Mouse (Mus musculus) adrenal gland, adult 8-10 months (tissue): ENCODE measurements around the gene Stxbp4. TPM values are rescaled to one million over a fixed set of nuclear protein-coding genes. Genes with fewer than 3 reads are reported as not detected.

Experiments
- DNase-seq: peaks from one replicate; pipeline ENCODE4 v3.0.0; 2022
- total RNA-seq, 4 experiments: library from RNA; stranded (reverse); gene quantifications; 2 replicates each; pipeline ENCODE4 v1.2.4; 2022

Stxbp4 gene
- total RNA-seq, 4 experiments from 2014 or later, result 12.1 to 20.6 (median 16.2) TPM

- no peak for DNase-seq
Measured at GRCm38 (mm10) chr11:90649777-90650176, 11.9 kb upstream of the Stxbp4 start.

GRCm38 (mm10) chr11:90638312-90638830, 487 bp upstream of the Stxbp4 start:
- DNase-seq, result peak; percentile 48

GRCm38 (mm10) chr11:90634661-90635060, 3.2 kb downstream of the Stxbp4 start:
- no peak for DNase-seq

GRCm38 (mm10) chr11:90632480-90632879, 5.4 kb downstream of the Stxbp4 start:
- no peak for DNase-seq

GRCm38 (mm10) chr11:90627751-90628150, 10.1 kb downstream of the Stxbp4 start:
- DNase-seq, result no peak

GRCm38 (mm10) chr11:90625174-90625573, 12.7 kb downstream of the Stxbp4 start:
- no peak for DNase-seq

GRCm38 (mm10) chr11:90623477-90623876, 14.4 kb downstream of the Stxbp4 start:
- DNase-seq, result no peak

GRCm38 (mm10) chr11:90622500-90622899, 15.4 kb downstream of the Stxbp4 start:
- DNase-seq, result no peak

GRCm38 (mm10) chr11:90622044-90622443, 15.8 kb downstream of the Stxbp4 start:
- no peak for DNase-seq

- DNase-seq, result no peak
Measured at GRCm38 (mm10) chr11:90616431-90616830, 21.5 kb downstream of the Stxbp4 start.

- DNase-seq, result no peak
Measured at GRCm38 (mm10) chr11:90614743-90615142, 23.1 kb downstream of the Stxbp4 start.

GRCm38 (mm10) chr11:90612118-90612517, 25.8 kb downstream of the Stxbp4 start:
- DNase-seq, result no peak

GRCm38 (mm10) chr11:90603066-90603465, 34.8 kb downstream of the Stxbp4 start:
- DNase-seq, result no peak

- DNase-seq, result no peak
Measured at GRCm38 (mm10) chr11:90595826-90596225, 42.1 kb downstream of the Stxbp4 start.

GRCm38 (mm10) chr11:90590996-90591395, 46.9 kb downstream of the Stxbp4 start:
- DNase-seq, result no peak

GRCm38 (mm10) chr11:90586203-90586602, 51.7 kb downstream of the Stxbp4 start:
- DNase-seq, result peak; percentile 50

GRCm38 (mm10) chr11:90585754-90586153, 52.1 kb downstream of the Stxbp4 start:
- DNase-seq, result no peak

- DNase-seq, result no peak
Measured at GRCm38 (mm10) chr11:90577057-90577780, 60.7 kb downstream of the Stxbp4 start.

GRCm38 (mm10) chr11:90576282-90576972, 61.5 kb downstream of the Stxbp4 start:
- DNase-seq, result no peak

- no peak for DNase-seq
Measured at GRCm38 (mm10) chr11:90575491-90576048, 62.3 kb downstream of the Stxbp4 start.

- no peak for DNase-seq
Measured at GRCm38 (mm10) chr11:90570646-90571259, 67.1 kb downstream of the Stxbp4 start.

GRCm38 (mm10) chr11:90558359-90559047, 79.4 kb downstream of the Stxbp4 start:
- no peak for DNase-seq
